Mouse (Mus musculus) thymus, adult 2 months (tissue): ENCODE results near the gene Serpinb1a.

Experiments used
- CTCF ChIP-seq: fragments of 200-500 bp; IDR thresholded peaks from 2 replicates; pipeline ENCODE4 v1.5.1; 2012; ENCODE audit warnings: mild to moderate bottlenecking, control low read depth, low read length, moderate library complexity, borderline replicate concordance; ENCODE audit not compliant: control insufficient read depth, poor library complexity, insufficient read depth; ENCODE audit errors: extremely low read depth
- POLR2A ChIP-seq: fragments of 200-500 bp; IDR thresholded peaks from 2 replicates; pipeline ENCODE4 v1.6.1; 2012; ENCODE audit warnings: mild to moderate bottlenecking, low read length, control low read depth, moderate library complexity; ENCODE audit not compliant: control insufficient read depth, poor library complexity, insufficient read depth; ENCODE audit errors: extremely low read depth

GRCm38 (mm10) chr13:32823126-32823525, 27.9 kb downstream of the Serpinb1a start:
- no peak for TF ChIP-seq POLR2A
- no peak for TF ChIP-seq CTCF
